Mouse (Mus musculus) layer of hippocampus, adult 8-10 months (tissue): ENCODE measurements around the gene Fndc10. TPM values are rescaled to one million over a fixed set of nuclear protein-coding genes. Genes with fewer than 3 reads are reported as not detected.
"Not testable (repeated sequence)": the region's sequence is repeated elsewhere in the genome, so short reads cannot be mapped to it uniquely, and the experiment has no call there.

Experiments
- DNase-seq, 2 experiments: peaks; one replicate each; pipeline ENCODE4 v3.0.0; 2022; ENCODE audit warnings: low spot score in 2 of 2
- total RNA-seq, 4 experiments: library from RNA; stranded (reverse); gene quantifications; 2 replicates each; pipeline ENCODE4 v1.2.4; 2022

The Fndc10 gene
- total RNA-seq = 10 to 100 TPM; 22.6 to 30.6 (median 26.6) TPM

DNA sequence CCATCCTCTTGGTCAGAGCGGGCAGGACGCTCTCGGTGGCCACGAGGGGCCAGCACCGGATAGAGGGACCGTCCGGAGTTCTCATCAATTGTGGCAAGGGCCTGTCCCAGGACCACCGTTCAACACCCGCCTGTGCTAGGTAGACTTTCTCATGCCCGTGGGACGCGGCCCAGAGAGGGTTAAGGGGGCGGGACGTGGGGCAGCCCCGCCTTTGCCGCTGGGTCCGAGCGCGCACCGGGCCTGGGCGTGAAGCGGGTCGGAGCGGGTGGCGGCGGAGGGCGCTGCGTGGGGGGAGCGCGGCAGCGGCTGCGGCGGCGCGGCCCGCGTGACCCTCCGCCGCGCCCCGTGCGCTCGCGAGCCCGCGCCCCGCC, at the start of gene Fndc10:
Gene Fndc10 (plus strand): TSS at position 232 of the 371 bp plus-strand sequence.
- peak; percentile 49 to 62 for DNase-seq

DNA sequence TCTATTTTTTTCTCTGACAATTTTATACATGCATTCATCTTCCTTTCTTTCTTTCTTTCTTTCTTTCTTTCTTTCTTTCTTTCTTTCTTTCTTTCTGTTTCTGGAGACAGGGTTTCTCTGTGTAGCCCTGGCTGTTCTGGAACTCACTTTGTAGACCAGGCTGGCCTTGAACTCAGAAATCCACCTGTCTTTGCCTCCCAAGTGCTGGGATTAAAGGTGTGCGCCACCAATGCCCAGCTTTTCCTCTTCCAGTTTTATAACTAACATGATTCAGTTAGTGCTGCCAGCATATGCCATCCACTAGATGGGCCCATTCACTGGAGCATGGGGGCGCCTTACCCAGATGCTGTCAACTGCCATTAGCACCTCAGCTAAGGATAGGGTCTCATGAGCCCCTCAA, 48.8 kb upstream of the Fndc10 start, which contains the start of gene Gm10563:
Gene Gm10563 (minus strand): TSS at position 101 of the 400 bp plus-strand sequence.
- not testable (repeated sequence) for DNase-seq

- DNase-seq = no peak
Observed at GRCm38 (mm10) chr4:155645721-155646120, 48.4 kb upstream of the Fndc10 start.

GRCm38 (mm10) chr4:155649355-155649754, 44.8 kb upstream of the Fndc10 start:
- DNase-seq = no peak

- DNase-seq = no peak
Observed at GRCm38 (mm10) chr4:155651553-155652269, 42.4 kb upstream of the Fndc10 start.

DNA sequence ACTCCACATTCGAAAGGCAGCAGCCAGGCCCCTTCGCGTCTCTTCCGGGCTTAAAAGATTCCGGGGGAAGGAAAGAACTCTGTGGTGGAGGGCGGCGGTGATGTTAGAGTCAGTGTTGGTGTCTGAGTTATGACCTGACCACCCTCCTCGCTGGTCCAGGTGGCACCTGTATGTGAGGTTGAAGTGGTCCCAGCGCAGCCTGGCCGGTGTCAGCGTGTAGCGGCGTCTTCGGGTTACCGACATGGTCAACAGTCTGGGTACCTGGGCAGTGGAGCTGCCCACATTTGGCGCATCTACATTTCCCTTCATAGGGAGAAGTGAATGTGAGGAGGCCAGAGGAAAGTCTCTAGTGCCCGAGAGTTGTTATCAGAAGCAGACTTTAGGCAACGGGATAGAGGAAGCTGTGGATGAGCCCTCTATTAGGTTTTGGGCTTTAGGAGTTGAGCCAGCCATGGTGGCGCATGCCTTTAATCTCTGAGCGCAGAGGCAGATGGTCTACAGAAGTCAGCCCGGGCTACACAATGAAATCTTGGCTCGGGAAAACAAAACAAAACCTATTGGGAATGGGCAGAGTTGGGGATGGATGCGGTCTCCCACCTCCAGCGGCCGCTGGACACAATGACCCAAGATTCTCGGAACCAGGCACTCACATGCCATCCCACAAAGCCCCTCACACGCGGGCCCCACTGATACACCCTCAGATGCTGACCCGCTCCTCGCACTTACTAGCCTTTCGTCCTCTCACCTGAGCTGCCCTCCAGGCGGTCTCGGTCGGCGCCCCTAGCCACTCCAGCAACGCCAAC, 41.7 kb upstream of the Fndc10 start:
- DNase-seq = no peak

DNA sequence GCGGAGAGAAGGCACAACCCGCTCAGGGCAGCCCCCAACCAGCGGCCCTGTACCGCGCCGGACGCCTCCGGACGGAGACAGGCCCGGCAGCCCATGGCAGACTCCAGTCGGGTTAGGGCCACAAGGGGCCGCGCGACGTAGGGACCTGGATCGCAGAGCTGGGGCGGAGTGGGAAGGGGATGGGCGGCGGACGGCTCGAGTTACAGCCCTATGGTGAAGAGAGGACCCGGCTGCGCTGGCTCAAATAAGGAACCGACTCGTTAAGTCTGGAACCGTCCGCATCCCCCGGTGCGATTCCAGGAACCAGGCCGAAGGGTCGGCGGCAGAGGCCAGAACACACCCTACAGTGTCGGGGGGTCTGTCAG, 41.1 kb upstream of the Fndc10 start, which contains the start of gene Mmp23:
Gene Mmp23 (minus strand): TSS at position 299 of the 365 bp plus-strand sequence.
- DNase-seq = no peak

DNA sequence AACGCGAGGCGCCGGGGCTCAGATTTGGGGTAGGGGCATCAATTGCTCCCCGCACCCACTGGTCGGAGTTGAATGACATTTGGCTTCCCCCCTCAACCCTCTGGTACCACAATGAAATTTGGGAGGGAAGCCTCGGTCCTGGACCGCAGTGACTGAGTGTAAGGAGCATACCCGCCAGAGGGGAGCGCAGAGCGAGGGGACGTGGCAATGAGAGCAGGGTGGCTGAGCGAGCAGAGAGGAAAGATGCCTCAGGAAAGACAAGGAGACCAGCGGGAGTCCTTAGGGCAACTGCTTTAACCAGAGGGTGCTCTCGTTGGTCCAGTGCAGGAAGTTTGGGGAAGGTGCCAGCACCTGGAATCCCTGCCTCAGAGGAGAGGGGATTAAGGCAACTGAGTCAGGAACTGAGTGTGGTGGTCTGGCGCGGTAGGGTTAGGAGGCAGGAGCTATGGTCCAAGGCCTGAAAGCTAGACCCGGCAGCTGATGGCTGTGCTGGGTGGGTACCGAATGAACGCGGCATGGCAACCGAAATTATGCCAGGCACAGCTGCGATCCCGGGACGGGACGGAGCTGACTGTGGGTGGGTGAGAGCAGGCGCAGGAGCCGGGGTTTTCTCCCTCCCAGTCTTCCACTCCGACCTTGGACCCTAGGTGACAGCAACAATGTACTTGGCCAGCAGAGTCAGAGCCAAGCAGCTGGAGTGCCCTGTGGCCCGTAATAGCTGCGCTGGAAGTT, 40.5 kb upstream of the Fndc10 start:
- DNase-seq = no peak

DNA sequence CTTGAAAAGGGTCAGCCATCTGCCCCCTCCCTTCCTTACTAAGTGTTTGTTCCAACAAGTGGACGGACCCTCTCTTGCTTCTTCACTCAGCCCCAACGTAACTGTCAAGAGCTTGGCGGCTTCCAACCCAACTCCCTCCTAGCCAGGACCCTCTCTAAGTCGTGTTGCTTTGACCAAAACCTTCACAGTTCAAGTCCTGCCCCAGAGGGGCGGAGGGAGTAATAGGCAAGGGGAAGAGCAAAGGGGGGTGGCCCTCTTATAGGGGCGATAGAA, 40.0 kb upstream of the Fndc10 start:
- no peak for DNase-seq

DNA sequence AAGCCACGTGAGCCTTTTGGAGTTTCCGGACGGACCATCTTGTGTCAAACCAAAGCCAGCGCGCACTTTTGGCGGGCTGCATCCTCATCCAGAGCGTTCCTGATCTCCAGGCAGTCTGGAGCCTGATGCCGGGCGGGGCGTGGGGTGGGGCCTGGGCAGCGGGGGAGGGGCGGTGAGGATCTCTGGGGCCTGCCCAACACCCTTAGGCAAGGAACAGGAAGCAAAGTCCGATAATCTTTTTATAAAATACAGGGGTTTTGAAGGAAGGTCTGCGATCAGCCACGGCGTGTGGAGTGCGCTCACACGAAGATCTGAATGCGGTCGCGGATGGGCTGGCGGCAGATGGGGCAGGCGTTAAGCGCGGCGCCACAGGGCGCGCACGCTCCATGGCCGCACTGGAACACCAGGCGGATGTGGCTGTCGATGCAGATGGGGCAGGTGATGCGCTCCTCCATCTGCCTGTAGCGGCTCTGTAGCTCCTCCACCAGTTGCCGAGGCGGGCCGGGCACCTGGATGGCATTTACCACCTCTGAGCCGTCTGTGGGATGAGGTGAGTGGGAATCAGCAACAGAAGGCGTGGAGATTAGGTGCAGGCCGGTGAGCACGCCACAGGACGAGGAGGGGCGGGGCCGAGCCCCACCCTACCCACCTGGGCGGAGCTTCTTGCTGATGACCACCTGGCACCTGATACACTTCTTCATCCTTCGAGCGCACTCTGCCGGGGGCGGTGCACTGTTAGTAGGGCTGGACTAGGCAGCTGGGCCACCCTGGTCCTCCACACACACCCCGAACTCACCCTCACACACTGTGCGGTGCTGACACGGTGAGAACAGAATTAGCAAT, 39.5 kb upstream of the Fndc10 start:
- no peak for DNase-seq

DNA sequence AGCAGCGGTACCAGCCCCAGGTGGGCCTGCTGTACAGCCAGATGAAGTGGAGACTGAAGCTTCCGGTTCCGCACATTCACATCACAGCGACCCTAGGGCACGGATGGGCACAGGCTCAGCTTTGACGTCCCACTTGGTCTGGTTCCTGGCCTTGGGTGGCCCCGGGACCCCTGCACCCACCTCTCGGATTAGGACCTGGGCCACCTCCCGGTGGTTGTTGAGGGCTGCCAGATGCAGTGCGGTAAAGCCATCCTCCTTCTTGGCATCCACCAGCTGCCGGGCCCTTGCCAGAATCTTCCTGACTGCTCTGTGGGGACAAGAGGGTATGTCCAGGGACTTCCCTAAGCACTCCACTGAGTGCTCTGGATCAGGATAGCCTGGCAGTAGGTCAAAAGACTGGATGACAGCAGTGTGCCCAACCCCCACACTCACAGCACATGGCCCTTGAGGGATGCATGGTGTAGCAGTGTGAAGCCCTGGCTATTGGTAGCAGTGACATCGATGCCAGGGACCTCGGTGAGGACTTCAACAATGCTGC, 37.9 kb upstream of the Fndc10 start:
- DNase-seq = no peak

- no peak for DNase-seq
Observed at GRCm38 (mm10) chr4:155658961-155659360, 35.2 kb upstream of the Fndc10 start.

DNA sequence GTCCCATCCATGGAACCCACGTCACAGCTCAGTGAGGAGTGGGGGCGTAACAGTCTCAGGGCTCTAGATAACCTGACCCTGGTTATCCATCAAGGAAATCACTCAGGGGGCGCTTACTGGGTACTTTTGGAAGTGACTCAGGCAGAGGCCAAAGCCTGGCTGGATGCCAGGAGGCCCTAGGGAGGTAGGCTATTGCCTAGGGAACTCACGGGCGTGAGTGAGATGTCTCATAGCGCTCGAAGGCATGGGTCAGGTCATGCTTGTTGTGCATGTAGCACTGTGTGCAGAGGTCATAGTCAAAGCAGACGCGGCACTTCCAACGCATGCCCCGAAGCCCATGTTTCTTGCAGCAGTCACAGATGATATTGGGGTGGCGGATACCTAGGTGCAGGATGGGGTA, 33.5 kb upstream of the Fndc10 start:
- no peak for DNase-seq

GRCm38 (mm10) chr4:155666903-155667302, 27.2 kb upstream of the Fndc10 start:
- no peak for DNase-seq

DNA sequence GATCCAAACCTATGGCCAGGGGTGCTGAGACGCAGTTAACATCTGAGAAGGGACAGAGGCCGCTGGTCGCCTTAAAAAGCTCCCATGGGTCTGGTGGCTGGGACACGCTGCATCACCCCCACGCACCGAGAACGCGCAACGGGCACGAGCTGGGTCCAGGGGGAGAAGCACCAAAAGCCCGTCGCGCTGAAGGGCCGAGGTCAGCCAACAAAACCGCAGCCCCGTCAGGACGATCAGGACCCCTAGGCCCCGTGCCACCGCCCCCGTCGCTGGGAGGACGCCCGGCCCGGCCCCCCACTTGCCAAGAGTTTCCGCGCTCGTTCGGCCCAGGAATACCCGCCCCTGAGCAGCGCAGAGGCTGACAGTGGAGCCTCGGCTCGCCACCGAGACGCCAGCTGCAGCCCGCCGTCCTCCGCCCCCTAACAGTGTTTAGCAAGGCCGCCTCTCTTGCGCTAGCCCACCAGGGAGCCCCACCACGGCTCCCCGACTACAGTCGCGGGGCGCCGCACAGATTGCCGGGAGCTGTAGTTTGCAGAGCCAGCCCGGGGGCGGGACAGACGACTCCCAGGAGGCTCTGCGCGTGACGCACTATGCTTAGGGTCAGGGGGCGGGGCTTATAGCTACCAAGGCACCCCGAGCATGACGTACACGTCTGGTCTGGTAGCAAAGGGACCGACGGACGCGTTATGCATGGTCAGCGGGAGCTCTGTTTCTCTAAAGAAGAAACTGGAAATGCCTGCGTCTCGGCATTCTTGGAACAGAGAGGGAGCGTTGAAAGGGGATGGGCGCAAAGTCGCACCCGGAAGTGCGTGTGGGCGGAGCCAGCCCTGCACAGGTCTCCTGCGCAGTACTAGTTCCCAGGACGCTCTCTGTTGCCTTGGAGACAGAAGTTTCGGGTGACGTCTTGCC, 25.2 kb upstream of the Fndc10 start, which contains the start of gene Mib2:
Gene Mib2 (minus strand): TSS at position 510 of the 909 bp plus-strand sequence.
- DNase-seq = peak; percentile 96 to 98

DNA sequence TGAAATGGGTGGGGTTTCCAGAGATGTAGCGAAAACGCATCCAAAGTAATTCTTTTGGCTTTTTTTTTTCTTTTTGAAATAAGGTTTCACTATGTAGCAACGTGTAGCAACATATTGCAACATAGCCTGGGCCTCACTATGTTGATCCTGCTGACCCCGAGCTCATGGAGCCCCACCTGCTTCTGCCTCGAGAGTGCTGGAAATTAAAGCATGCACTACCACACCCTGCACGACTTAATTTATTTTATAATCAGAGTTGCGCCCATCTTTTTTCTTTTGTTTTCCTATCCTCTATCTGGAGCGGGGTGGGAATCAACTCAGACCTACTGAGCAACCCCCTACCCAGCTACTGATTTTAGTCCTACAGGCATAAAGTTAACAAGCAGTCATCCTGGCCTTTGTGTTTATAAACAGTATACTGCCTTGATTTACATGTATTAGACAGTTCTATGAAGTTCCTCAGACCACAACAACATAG, 24.5 kb upstream of the Fndc10 start:
- no peak for DNase-seq

GRCm38 (mm10) chr4:155670236-155670635, 23.9 kb upstream of the Fndc10 start:
- DNase-seq = not testable (repeated sequence)

DNA sequence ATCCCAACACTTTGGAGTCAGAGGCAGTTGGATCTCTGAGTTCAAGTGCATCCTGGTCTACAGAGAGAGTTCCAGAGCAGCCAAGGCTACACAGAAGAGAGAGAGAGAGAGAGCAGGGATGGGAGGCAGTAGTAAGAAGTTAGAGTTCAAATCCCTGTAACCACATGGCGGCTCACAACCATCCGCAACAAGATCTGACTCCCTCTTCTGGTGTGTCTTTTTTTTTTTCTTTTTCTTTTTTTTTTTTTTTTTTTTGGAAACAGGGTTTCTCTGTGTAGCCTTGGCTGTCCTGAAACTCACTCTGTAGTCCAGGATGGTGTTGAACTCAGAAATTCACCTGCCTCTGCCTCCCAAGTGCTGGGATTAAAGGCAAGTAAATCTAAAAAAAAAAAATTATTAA, 22.1 kb upstream of the Fndc10 start:
- DNase-seq = no peak

DNA sequence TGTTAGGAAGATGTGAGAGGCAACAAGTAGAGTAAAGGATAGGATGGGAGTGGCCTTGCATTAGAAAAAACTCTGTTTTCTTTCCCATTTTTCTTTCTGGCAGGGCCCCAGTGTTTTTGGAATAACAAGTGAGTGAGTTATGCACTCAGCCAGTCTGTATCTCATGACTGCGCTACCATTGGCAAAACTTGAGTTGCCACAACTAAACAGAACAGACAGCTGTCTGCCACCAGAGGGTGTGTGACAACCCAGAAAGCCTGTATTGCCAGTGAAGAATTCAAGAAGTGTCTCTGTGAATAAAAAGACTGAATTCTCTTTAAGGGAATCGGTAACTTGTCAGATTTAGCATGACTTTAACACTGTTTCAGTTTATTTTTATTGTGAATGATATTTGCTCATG, 18.2 kb upstream of the Fndc10 start:
- DNase-seq = no peak
